27 mouse cellular contexts compared by ENCODE assay signal in genomic region chr17:59033445-59033844, GRCm38 (mm10). TPM values are rescaled to one million over a fixed set of nuclear protein-coding genes. Genes with fewer than 3 reads are reported as not detected.
DNase-seq lines count a peak whose midpoint lies in the region; ATAC-seq and TF ChIP-seq lines count a peak whose summit lies in the region.
"Had no signal": no experiment of that assay in that cellular context is flagged by ENCODE, and none has a peak within 500 bp of the region (broad histone marks: within the 10 kb centered on the region; RNA-seq: fewer than 3 reads in every experiment).

No protein-coding gene starts in this region.

- TF ChIP-seq POLR2A in kidney, adult 2 months (IDR thresholded peaks at IDR 0.05; ENCODE audit: low read depth, low read length): no peak
- TF ChIP-seq POLR2A in MEL (IDR thresholded peaks at IDR 0.05; ENCODE audit: control insufficient read depth in 1 of 2, insufficient read depth in 1 of 2, low read depth in 1 of 2, low read length in 2 of 2, poor library complexity in 1 of 2): no peak
- no peak for TF ChIP-seq POLR2A in lung, adult 2 months (IDR thresholded peaks at IDR 0.05; ENCODE audit: borderline replicate concordance, extremely low read depth, low read depth, low read length)

- no peaks in the 10 kb centered on the region for H3K79me2 ChIP-seq in MEL (ENCODE audit: control insufficient read depth, insufficient read depth, low read length, poor library complexity)

- no peak overlapping the region for H3K4me2 ChIP-seq in kidney, embryonic 14.5 days (replicated peaks; ENCODE audit: low read depth, low read length)
- H3K4me2 ChIP-seq: embryonic facial prominence, embryonic 13.5 days; embryonic facial prominence, embryonic 15.5 days; forebrain, embryonic 12.5 days had no signal

- no peaks in the 10 kb centered on the region for H3K9me3 ChIP-seq in kidney, embryonic 14.5 days (ENCODE audit: control insufficient read depth, low read length)
- no peaks in the 10 kb centered on the region for H3K9me3 ChIP-seq in MEL (replicated peaks; ENCODE audit: insufficient read depth, low read length)
- H3K9me3 ChIP-seq: embryonic facial prominence, embryonic 13.5 days; embryonic facial prominence, embryonic 15.5 days; forebrain, embryonic 10.5 days; forebrain, embryonic 12.5 days had no signal

- no peaks in the 10 kb centered on the region for H3K36me3 ChIP-seq in kidney, embryonic 14.5 days (ENCODE audit: control insufficient read depth, insufficient read depth, low read length)
- no peaks in the 10 kb centered on the region for H3K36me3 ChIP-seq in kidney, adult 2 months (ENCODE audit: control insufficient read depth, insufficient read depth, low read length)
- no peaks in the 10 kb centered on the region for H3K36me3 ChIP-seq in MEL (ENCODE audit: control insufficient read depth in 1 of 2, insufficient read depth in 2 of 2, low read length in 2 of 2)
- H3K36me3 ChIP-seq: embryonic facial prominence, embryonic 13.5 days; embryonic facial prominence, embryonic 15.5 days; forebrain, embryonic 10.5 days; forebrain, embryonic 12.5 days; G1E had no signal

- no peak for DNase-seq in kidney, adult 2 months
- peak; percentile 19 for DNase-seq in MEL (ENCODE audit: low read depth, low spot score)
- no peak for DNase-seq in lung, adult 2 months
- DNase-seq in adrenal gland, postnatal 4 days (ENCODE audit: low spot score in 2 of 2): no peak
- DNase-seq: adrenal gland, adult 2 months; adrenal gland, postnatal 10 days; adrenal gland, postnatal 25 days; B cell, adult 2 months; cerebellum, adult 11-12 months; cerebellum, adult 2 months; cerebellum, adult 9-10 months; cerebellum, postnatal 10 days; cerebellum, postnatal 25 days; embryo, embryonic 11 days had no signal

- no peak for TF ChIP-seq EP300 in MEL (IDR thresholded peaks at IDR 0.05; ENCODE audit: low read depth in 1 of 2, low read length in 2 of 2)

- TF ChIP-seq RAD21 in MEL (IDR thresholded peaks at IDR 0.05; ENCODE audit: low read depth, low read length): no peak

- no peaks in the 10 kb centered on the region for H3K27me3 ChIP-seq in kidney, embryonic 14.5 days (ENCODE audit: control insufficient read depth, insufficient read depth, low read length)
- no peaks in the 10 kb centered on the region for H3K27me3 ChIP-seq in kidney, adult 2 months (replicated peaks; ENCODE audit: control insufficient read depth, insufficient read depth, low read length)
- no peaks in the 10 kb centered on the region for H3K27me3 ChIP-seq in MEL (ENCODE audit: control insufficient read depth in 1 of 2, insufficient read depth in 2 of 2, low read length in 2 of 2)
- H3K27me3 ChIP-seq: CH12.LX; embryonic facial prominence, embryonic 13.5 days; embryonic facial prominence, embryonic 15.5 days; forebrain, embryonic 12.5 days had no signal

- 29% methylated on average over 3 of the region's 3 CpGs for WGBS in kidney, embryonic 14.5 days
- WGBS in kidney, adult 2 months: 48% methylated on average over 3 of the region's 3 CpGs
- 78% methylated on average over 3 of the region's 3 CpGs for WGBS in lung, adult 2 months

- H3K9ac ChIP-seq in kidney, embryonic 14.5 days (ENCODE audit: low read depth, low read length): no peak overlapping the region
- H3K9ac ChIP-seq in MEL (ENCODE audit: control insufficient read depth, low read depth, low read length, poor library complexity, severe bottlenecking): no peak overlapping the region
- H3K9ac ChIP-seq: embryonic facial prominence, embryonic 13.5 days; embryonic facial prominence, embryonic 15.5 days; forebrain, embryonic 12.5 days had no signal

- H3K27ac ChIP-seq in kidney, embryonic 14.5 days (ENCODE audit: low read depth, low read length): no peak overlapping the region
- no peak overlapping the region for H3K27ac ChIP-seq in kidney, adult 2 months (ENCODE audit: insufficient read depth, low read depth, low read length)
- H3K27ac ChIP-seq in MEL (ENCODE audit: control insufficient read depth, low read depth, low read length): no peak overlapping the region
- H3K27ac ChIP-seq: embryonic facial prominence, embryonic 13.5 days; embryonic facial prominence, embryonic 15.5 days; forebrain, embryonic 10.5 days; forebrain, embryonic 12.5 days had no signal

- TF ChIP-seq CTCF in kidney, adult 2 months (conservative IDR thresholded peaks at IDR 0.05; ENCODE audit: insufficient read depth, insufficient read length, low read depth, low read length): no peak
- TF ChIP-seq CTCF in MEL (IDR thresholded peaks at IDR 0.05 in 2 of 3, conservative IDR thresholded peaks at IDR 0.05 in 1 of 3; ENCODE audit: control insufficient read depth in 1 of 3, insufficient read depth in 1 of 3, low read depth in 2 of 3, low read length in 3 of 3, poor library complexity in 1 of 3, severe bottlenecking in 1 of 3): no peak
- no peak for TF ChIP-seq CTCF in lung, adult 2 months (IDR thresholded peaks at IDR 0.05; ENCODE audit: insufficient read depth, low read length)

- H3K4me3 ChIP-seq in kidney, embryonic 14.5 days (ENCODE audit: low read length): no peak overlapping the region
- H3K4me3 ChIP-seq in kidney, adult 2 months (ENCODE audit: insufficient read depth, low read depth, low read length): no peak overlapping the region
- no peak overlapping the region for H3K4me3 ChIP-seq in MEL (ENCODE audit: control insufficient read depth in 1 of 2, insufficient read depth in 1 of 2, low read depth in 2 of 2, low read length in 2 of 2)
- H3K4me3 ChIP-seq in lung, adult 2 months (replicated peaks; ENCODE audit: extremely low read depth, low read depth, low read length): no peak overlapping the region
- H3K4me3 ChIP-seq: embryonic facial prominence, embryonic 13.5 days; embryonic facial prominence, embryonic 15.5 days; erythroblast, embryonic 14.5 days; forebrain, embryonic 10.5 days; forebrain, embryonic 12.5 days had no signal

- peak; percentile 60; the same call in 1 of the 2 replicates for ATAC-seq in kidney, embryonic 14.5 days (ENCODE audit: low FRiP score, low TSS enrichment)
- peak; percentile 75 for ATAC-seq in granulocyte monocyte progenitor cell, adult 5-6 weeks (replicated peaks; ENCODE audit: poor library complexity, severe bottlenecking)
- ATAC-seq in megakaryocyte progenitor cell, adult 5-6 weeks (replicated peaks; ENCODE audit: poor library complexity): peak; percentile 69
- ATAC-seq: CD4-positive, CD25-positive, alpha-beta regulatory T cell, adult 4 months; forebrain, embryonic 14.5 days; forebrain, embryonic 16.5 days had no signal

- H3K4me1 ChIP-seq in kidney, embryonic 14.5 days (ENCODE audit: control insufficient read depth, insufficient read depth, low read length): no peaks in the 10 kb centered on the region
- no peaks in the 10 kb centered on the region for H3K4me1 ChIP-seq in kidney, adult 2 months (ENCODE audit: control insufficient read depth, insufficient read depth, low read length)
- H3K4me1 ChIP-seq in MEL (ENCODE audit: control insufficient read depth in 1 of 2, insufficient read depth in 2 of 2, low read length in 2 of 2): no peaks in the 10 kb centered on the region
- no peaks in the 10 kb centered on the region for H3K4me1 ChIP-seq in lung, adult 2 months (ENCODE audit: control insufficient read depth, insufficient read depth, low read length)
- H3K4me1 ChIP-seq: embryonic facial prominence, embryonic 13.5 days; embryonic facial prominence, embryonic 15.5 days; forebrain, embryonic 10.5 days; forebrain, embryonic 12.5 days had no signal

TF ChIP-seq in MEL, 35 proteins besides CTCF, POLR2A, EP300 and RAD21 (continues in another document):
- no peak for TF ChIP-seq SMC3 (IDR thresholded peaks at IDR 0.05; ENCODE audit: low read depth, low read length)
- TF ChIP-seq ELF1 (IDR thresholded peaks at IDR 0.05; ENCODE audit: low read depth, low read length): no peak
- TF ChIP-seq MYB (IDR thresholded peaks at IDR 0.05; ENCODE audit: low read depth, low read length): no peak
- TF ChIP-seq GABPA (IDR thresholded peaks at IDR 0.05; ENCODE audit: low read depth, low read length): no peak
- no peak for TF ChIP-seq ETS1 (IDR thresholded peaks at IDR 0.05; ENCODE audit: low read depth, low read length)
- no peak for TF ChIP-seq MAZ (IDR thresholded peaks at IDR 0.05; ENCODE audit: low read depth, low read length)
- TF ChIP-seq ZC3H11A (IDR thresholded peaks at IDR 0.05; ENCODE audit: low read depth, low read length): no peak
- TF ChIP-seq KAT2A (conservative IDR thresholded peaks at IDR 0.05; ENCODE audit: low read depth, low read length): no peak
- TF ChIP-seq SIN3A (IDR thresholded peaks at IDR 0.05; ENCODE audit: low read length): no peak
- no peak for TF ChIP-seq NRF1 (IDR thresholded peaks at IDR 0.05; ENCODE audit: insufficient read depth, low read depth, low read length, poor library complexity, severe bottlenecking)
- TF ChIP-seq E2F4 (IDR thresholded peaks at IDR 0.05; ENCODE audit: borderline replicate concordance, low read depth, low read length): no peak
- no peak for TF ChIP-seq USF2 (IDR thresholded peaks at IDR 0.05; ENCODE audit: borderline replicate concordance in 1 of 2, insufficient read depth in 1 of 2, low read depth in 1 of 2, low read length in 2 of 2)

RNA-seq across cellular contexts. Expression of gene Nudt12, which starts 20.3 kb away (rescaled TPM):
- 6.5 and 10.2 TPM in 2 replicates for polyA plus RNA-seq in kidney, embryonic 14.5 days (2014; fragmentation: Nextera tagmentation; extraction: Ambion mirVana)
- polyA plus RNA-seq in kidney, adult 2 months (2012; rRNA removed): 8.8 and 14.0 TPM in 2 replicates
- total RNA-seq in MEL (2012; rRNA removed): not detected in 2 replicates
- not detected for polyA plus RNA-seq in MEL (2012; ENCODE audit: insufficient read depth in 1 of 2, insufficient read length in 2 of 2, low read depth in 1 of 2, low replicate concordance in 2 of 2, missing spikeins in 1 of 2)
- 3.3 and 6.5 TPM in 2 replicates for total RNA-seq in granulocyte monocyte progenitor cell, adult 5-6 weeks (2014; fragmentation: Nextera tagmentation)
- 4.1 and 7.1 TPM in 2 replicates for total RNA-seq in granulocyte monocyte progenitor cell, adult 5-6 weeks (2017)
- 6.3 and 8.5 TPM in 2 replicates for total RNA-seq in megakaryocyte progenitor cell, adult 5-6 weeks (2015)
- total RNA-seq in megakaryocyte progenitor cell, adult 5-6 weeks (2017): 3.2 and 6.2 TPM in 2 replicates
- polyA plus RNA-seq in lung, adult 2 months (2012; rRNA removed): 1.3 and 2.8 TPM in 2 replicates
- total RNA-seq in adrenal gland, postnatal 4 days (2021): 10 to 100 TPM; 32.2 to 35.4 TPM
- total RNA-seq: CH12.LX had no signal
- polyA plus RNA-seq: G1E had no signal

RNA-seq across cellular contexts. Expression of gene Pdzph1, which starts 42.3 kb away (rescaled TPM):
- 0.23 and 0.31 TPM in 2 replicates for polyA plus RNA-seq in kidney, embryonic 14.5 days (2014; fragmentation: Nextera tagmentation; extraction: Ambion mirVana)
- not detected in 2 replicates for polyA plus RNA-seq in kidney, adult 2 months (2012; rRNA removed)
- total RNA-seq in MEL (2012; rRNA removed): 0.15 and 0.36 TPM in 2 replicates
- 1 to 10 TPM in 1 of 2 experiments, not detected in 1; 1.3 TPM for polyA plus RNA-seq in MEL (2012; ENCODE audit: insufficient read depth in 1 of 2, insufficient read length in 2 of 2, low read depth in 1 of 2, low replicate concordance in 2 of 2, missing spikeins in 1 of 2)
- not detected in 2 replicates for total RNA-seq in granulocyte monocyte progenitor cell, adult 5-6 weeks (2014; fragmentation: Nextera tagmentation)
- total RNA-seq in granulocyte monocyte progenitor cell, adult 5-6 weeks (2017): 0.34 TPM in 1 of 2 replicates, not detected in the other
- 0.30 and 1.7 TPM in 2 replicates for total RNA-seq in megakaryocyte progenitor cell, adult 5-6 weeks (2015)
- not detected in 2 replicates for total RNA-seq in megakaryocyte progenitor cell, adult 5-6 weeks (2017)
- not detected in 2 replicates for polyA plus RNA-seq in lung, adult 2 months (2012; rRNA removed)
- under 1 TPM; 0.54 to 0.67 TPM for total RNA-seq in adrenal gland, postnatal 4 days (2021)
- total RNA-seq: adrenal gland, postnatal 25 days; CH12.LX had no signal
- polyA plus RNA-seq: adrenal gland, adult 2 months; CD4-positive, CD25-positive, alpha-beta regulatory T cell, adult 4 months; embryonic facial prominence, embryonic 13.5 days; embryonic facial prominence, embryonic 15.5 days; erythroblast, embryonic 14.5 days; G1E had no signal
